Mouse (Mus musculus) lung, postnatal 0 days (tissue): ENCODE results near the gene Abhd11.

Experiments used
- CTCF ChIP-seq: IDR thresholded peaks from 2 replicates; pipeline ENCODE4 v1.5.1; 2016; ENCODE audit warnings: antibody characterized with exemption, mild to moderate bottlenecking
- EP300 ChIP-seq: IDR thresholded peaks from 2 replicates; pipeline ENCODE4 v1.6.1; 2016; ENCODE audit warnings: antibody characterized with exemption, mild to moderate bottlenecking, control low read depth

DNA sequence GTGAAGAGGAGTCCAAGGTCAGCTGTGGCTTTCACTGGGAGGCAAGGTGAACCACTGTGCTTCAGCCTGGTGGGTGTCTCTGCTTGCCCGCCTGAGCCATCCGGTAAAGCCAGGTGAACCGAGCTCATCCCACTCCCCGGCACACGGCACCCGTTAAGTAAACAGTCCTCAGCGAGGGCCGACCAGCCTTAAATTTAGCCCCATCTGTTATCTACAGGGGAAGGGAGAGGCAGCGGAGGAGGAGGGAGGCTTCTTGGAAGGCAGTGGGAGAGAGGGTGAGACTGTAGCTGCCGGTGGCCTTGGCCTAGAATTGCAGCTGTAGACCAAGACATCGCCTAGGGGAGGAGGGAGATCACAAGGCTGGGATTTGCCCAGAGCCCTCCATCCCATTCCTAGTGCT is 31.8 kb downstream of the Abhd11 start:
- TF ChIP-seq CTCF (no peak), EP300 (no peak)
